Mouse (Mus musculus): ENCODE results near the gene Galnt10. TPM values are rescaled to one million over a fixed set of nuclear protein-coding genes. Genes with fewer than 3 reads are reported as not detected.

The Galnt10 gene
- total and polyA plus RNA-seq, 3 experiments: 0.07 to 0.85 TPM; not detected in 1

- Histone ChIP-seq H3K4me1 (ENCODE audit: control insufficient read depth in 1 of 2, insufficient read depth in 2 of 2) (peaks cover 7 to 8% of the 10 kb centered on the region in 2 experiments), H3K9me3 (replicated peaks; ENCODE audit: low read length) (peaks cover 11% of the 10 kb centered on the region), H3K4me3 (replicated peaks in 1 of 3; ENCODE audit: low read depth in 2 of 3, low read length in 2 of 3, poor library complexity in 1 of 3) (no peak overlapping the region), H3K4me2 (ENCODE audit: insufficient read depth, low read depth, poor library complexity, severe bottlenecking) (no peak overlapping the region), H3K9ac (ENCODE audit: insufficient read depth, low read depth) (no peak overlapping the region), H3K27ac (ENCODE audit: insufficient read depth, low read depth) (no peak overlapping the region), H3K27me3 (replicated peaks) (peaks cover 71% of the 10 kb centered on the region), H3K36me3 (replicated peaks in 1 of 2; ENCODE audit: control insufficient read depth in 1 of 2, insufficient read depth in 1 of 2, low read length in 1 of 2) (no peaks in the 10 kb centered on the region), H3K79me2 (replicated peaks; ENCODE audit: control insufficient read depth, extremely low read depth, insufficient read depth, poor library complexity, severe bottlenecking) (no peaks in the 10 kb centered on the region)
- dilution Hi-C loops (cut with MboI; ENCODE audit: extremely low pct_ligation_motif_present, extremely low pct_unique_long_range_greater_than_20kb, low sequenced_read_pairs): no loop called here
- in situ Hi-C loops (cut with MboI; ENCODE audit: low pct_ligation_motif_present, low pct_unique_long_range_greater_than_20kb, low sequenced_read_pairs): no loop called here
- TF ChIP-seq ETS1 (conservative IDR thresholded peaks at IDR 0.05; ENCODE audit: low read depth, low read length) (no peak), HCFC1 (IDR thresholded peaks at IDR 0.05; ENCODE audit: low read depth, low read length) (no peak), CTCF (conservative IDR thresholded peaks at IDR 0.05 in 1 of 2, IDR thresholded peaks at IDR 0.05 in 1 of 2; ENCODE audit: low read depth in 2 of 2, low read length in 2 of 2) (no peak), PAX5 (IDR thresholded peaks at IDR 0.05; ENCODE audit: low read length) (no peak), POLR2A (IDR thresholded peaks at IDR 0.05; ENCODE audit: low read depth, low read length) (no peak), GABPA (IDR thresholded peaks at IDR 0.05; ENCODE audit: insufficient replicate concordance, low read depth, low read length) (no peak), ZMIZ1 (IDR thresholded peaks at IDR 0.05; ENCODE audit: low read depth, low read length) (no peak), BHLHE40 (IDR thresholded peaks at IDR 0.05; ENCODE audit: low read depth, low read length) (no peak), MAZ (IDR thresholded peaks at IDR 0.05; ENCODE audit: low read depth, low read length) (no peak), POLR2AphosphoS2 (IDR thresholded peaks at IDR 0.05; ENCODE audit: low read depth, low read length) (no peak), SMC3 (IDR thresholded peaks at IDR 0.05; ENCODE audit: low read depth, low read length) (no peak), MAX (IDR thresholded peaks at IDR 0.05; ENCODE audit: low read length) (no peak), TBP (conservative IDR thresholded peaks at IDR 0.05; ENCODE audit: low read depth, low read length) (no peak), ZNF384 (IDR thresholded peaks at IDR 0.05; ENCODE audit: low read depth, low read length) (no peak)
- no peak for DNase-seq (ENCODE audit: extremely low read depth)
These were observed 115.3 kb downstream of the Galnt10 start for GRCm38 (mm10) chr11:57760509-57761058.

DNA sequence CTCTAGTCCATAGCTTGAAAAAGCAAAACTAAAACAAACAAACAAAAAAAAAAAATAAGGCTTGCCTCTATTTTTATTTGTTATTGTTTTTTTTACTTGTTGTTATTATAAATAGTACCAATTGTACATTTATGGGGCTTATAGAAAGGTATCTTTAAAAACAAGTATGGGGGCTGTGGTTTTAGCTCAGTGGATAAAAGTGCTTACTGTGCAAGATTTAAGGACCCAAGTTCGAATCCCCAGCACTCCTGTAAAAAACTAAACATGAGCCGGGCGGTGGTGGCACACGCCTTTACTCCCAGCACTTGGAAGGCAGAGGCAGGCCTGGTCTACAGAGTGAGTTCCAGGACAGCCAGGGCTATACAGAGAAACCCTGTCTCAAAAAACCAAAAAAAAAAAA is 116.1 kb downstream of the Galnt10 start:
- Histone ChIP-seq H3K4me3 (replicated peaks in 1 of 3; ENCODE audit: low read depth in 2 of 3, low read length in 2 of 3, poor library complexity in 1 of 3) (no peak overlapping the region), H3K9me3 (replicated peaks; ENCODE audit: low read length) (peaks cover 11% of the 10 kb centered on the region), H3K9ac (ENCODE audit: insufficient read depth, low read depth) (no peak overlapping the region), H3K4me2 (ENCODE audit: insufficient read depth, low read depth, poor library complexity, severe bottlenecking) (no peak overlapping the region), H3K36me3 (replicated peaks in 1 of 2; ENCODE audit: control insufficient read depth in 1 of 2, insufficient read depth in 1 of 2, low read length in 1 of 2) (no peaks in the 10 kb centered on the region), H3K4me1 (ENCODE audit: control insufficient read depth in 1 of 2, insufficient read depth in 2 of 2) (peaks cover 7 to 8% of the 10 kb centered on the region in 2 experiments), H3K27me3 (replicated peaks) (peaks cover 71% of the 10 kb centered on the region), H3K79me2 (replicated peaks; ENCODE audit: control insufficient read depth, extremely low read depth, insufficient read depth, poor library complexity, severe bottlenecking) (no peaks in the 10 kb centered on the region), H3K27ac (ENCODE audit: insufficient read depth, low read depth) (no peak overlapping the region)
- peak; percentile 63; the same call in 1 of the 2 replicates for TF ChIP-seq MAFK (IDR thresholded peaks at IDR 0.05; ENCODE audit: insufficient replicate concordance, low read length)
- TF ChIP-seq MXI1 (IDR thresholded peaks at IDR 0.05; ENCODE audit: low read depth, low read length): no peak
- DNase-seq (ENCODE audit: extremely low read depth): no peak
- dilution Hi-C loops (cut with MboI; ENCODE audit: extremely low pct_ligation_motif_present, extremely low pct_unique_long_range_greater_than_20kb, low sequenced_read_pairs) (no loop called here), in situ Hi-C loops (cut with MboI; ENCODE audit: low pct_ligation_motif_present, low pct_unique_long_range_greater_than_20kb, low sequenced_read_pairs) (no loop called here)
